Mouse (Mus musculus) lung, embryonic 16.5 days (tissue): Measurements from ENCODE around the gene Gm20708. TPM values are rescaled to one million over a fixed set of nuclear protein-coding genes. Genes with fewer than 3 reads are reported as not detected.

Experiments
- ATAC-seq: fragments of 200-750 bp; cut with Nextera tagmentation; 2 replicates; pipeline ENCODE4 v1.8.0; 2017; ENCODE audit warnings: low read depth, mild to moderate bottlenecking, moderate library complexity
- H3K27ac ChIP-seq: fragments of 300-500 bp; sonication (generic); 2 replicates; pipeline ENCODE4 v1.5.1; 2014; ENCODE audit warnings: mild to moderate bottlenecking, control low read depth, low read length
- H3K27me3 ChIP-seq: fragments of 300-500 bp; sonication (generic); 2 replicates; pipeline ENCODE4 v1.6.1; 2014; ENCODE audit warnings: low read depth, low read length, mixed read lengths; ENCODE audit not compliant: control insufficient read depth, insufficient read depth
- H3K36me3 ChIP-seq: fragments of 300-500 bp; sonication (generic); 2 replicates; pipeline ENCODE4 v1.6.1; 2014; ENCODE audit warnings: low read length; ENCODE audit not compliant: control insufficient read depth, insufficient read depth
- H3K4me1 ChIP-seq: fragments of 300-500 bp; sonication (generic); replicated peaks from 2 replicates; pipeline ENCODE4 v1.6.1; 2014; ENCODE audit warnings: low read length, mixed read lengths; ENCODE audit not compliant: control insufficient read depth, insufficient read depth
- H3K4me2 ChIP-seq: fragments of 300-500 bp; sonication (generic); 2 replicates; pipeline ENCODE4 v1.6.1; 2014; ENCODE audit warnings: low read depth, low read length, control low read depth
- H3K4me3 ChIP-seq: fragments of 300-500 bp; sonication (generic); 2 replicates; pipeline ENCODE4 v1.5.1; 2014; ENCODE audit warnings: mild to moderate bottlenecking, low read length, control low read depth
- H3K9ac ChIP-seq: fragments of 300-500 bp; sonication (generic); 2 replicates; pipeline ENCODE4 v1.6.1; 2014; ENCODE audit warnings: low read length, control low read depth
- H3K9me3 ChIP-seq: fragments of 300-500 bp; sonication (generic); 2 replicates; pipeline ENCODE4 v1.6.1; 2016; ENCODE audit warnings: low read length; ENCODE audit not compliant: control insufficient read depth
- WGBS: fragments of 180-500 bp; shearing (Covaris S2); extraction: QIAGEN DNeasy Blood & Tissue Kit; methylation state at CpG from one replicate; pipeline ENCODE4 v1.1.7; 2014; 5-methylcytosine and 5-hydroxymethylcytosine counted together
- polyA plus RNA-seq: library from polyadenylated mRNA; unstranded; fragments of >200 nt; fragmentation: Nextera tagmentation; extraction: Ambion mirVana; gene quantifications from 2 replicates; pipeline ENCODE4 v1.2.1, GENCODE M21; 2015

Gm20708 gene
- polyA plus RNA-seq, 1 experiment from 2014 or later, result 0.14 TPM

DNA sequence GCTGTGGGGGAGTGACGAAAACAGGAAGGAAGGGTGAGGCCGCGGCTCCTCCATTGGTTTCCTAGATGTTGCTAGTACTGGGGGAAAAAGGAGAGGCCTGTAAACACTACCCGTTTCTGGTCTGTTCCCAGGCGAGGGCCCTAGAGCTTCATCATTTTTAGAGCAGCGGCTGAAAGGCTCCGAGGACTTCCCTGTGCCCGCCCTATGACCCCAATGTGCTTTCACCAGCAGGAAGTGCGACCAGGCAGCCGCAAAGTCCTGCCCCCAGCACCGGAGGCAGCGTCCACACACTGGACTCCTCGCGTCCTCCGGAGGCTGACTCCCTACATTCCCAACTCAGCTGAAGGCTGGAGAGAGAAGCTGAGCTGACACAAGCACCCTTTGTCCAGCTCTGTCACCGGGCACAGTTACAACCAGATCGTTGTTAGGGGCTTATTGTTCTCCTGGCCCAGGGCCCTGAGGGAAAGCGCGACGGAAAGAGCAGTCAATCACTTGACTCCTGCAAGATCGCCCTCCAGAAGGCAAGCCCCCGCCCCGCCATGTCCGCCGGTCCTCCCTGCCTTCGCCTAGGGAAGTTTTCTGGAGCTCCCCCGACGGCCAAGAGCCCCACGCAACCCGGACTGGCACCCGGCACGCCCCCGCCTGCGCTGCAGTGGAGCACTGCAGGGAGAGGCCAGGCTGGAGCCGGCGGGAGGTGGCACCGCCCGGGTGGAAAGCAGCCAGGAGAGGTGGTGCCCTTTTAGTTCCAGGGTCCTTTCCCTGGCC lies 29.9 kb upstream of the Gm20708 start:
- Histone ChIP-seq H3K27ac (peak overlapping the region; percentile 97), H3K4me1 (peaks cover 41% of the 10 kb centered on the region), H3K27me3 (no peaks in the 10 kb centered on the region; the same call in 1 of the 2 replicates), H3K4me3 (peak overlapping the region; percentile 61), H3K4me2 (peak overlapping the region; percentile 98), H3K9ac (peak overlapping the region; percentile 77), H3K9me3 (no peaks in the 10 kb centered on the region), H3K36me3 (no peaks in the 10 kb centered on the region)
- WGBS, result 3% methylated on average over 38 of the region's 38 CpGs
- peak; percentile 34 for ATAC-seq

DNA sequence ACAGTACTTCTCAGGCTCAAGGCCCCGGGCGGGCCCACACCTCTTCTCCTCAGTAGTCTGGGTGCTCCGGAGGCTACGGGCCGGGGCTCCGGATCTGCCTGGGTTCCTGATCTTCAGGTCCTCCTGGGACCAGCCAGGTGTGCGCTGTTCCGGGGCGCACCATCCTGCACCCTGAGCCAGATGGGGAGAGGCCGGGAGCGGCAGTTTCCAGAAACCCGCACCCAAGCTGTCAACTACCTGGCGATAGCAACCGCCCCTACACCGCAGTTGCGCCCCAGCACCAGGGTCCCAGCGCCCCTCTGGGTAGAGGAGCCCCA lies 29.3 kb upstream of the Gm20708 start:
- Histone ChIP-seq H3K9me3 (no peaks in the 10 kb centered on the region), H3K36me3 (no peaks in the 10 kb centered on the region), H3K27ac (peak overlapping the region; percentile 97), H3K4me2 (peak overlapping the region; percentile 98), H3K27me3 (no peaks in the 10 kb centered on the region; the same call in 1 of the 2 replicates), H3K4me3 (peak overlapping the region; percentile 61), H3K9ac (peak overlapping the region; percentile 77), H3K4me1 (peaks cover 41% of the 10 kb centered on the region)
- peak; percentile 6; the same call in 1 of the 2 replicates for ATAC-seq
- WGBS, result under 1% methylated on average over 17 of the region's 17 CpGs

DNA sequence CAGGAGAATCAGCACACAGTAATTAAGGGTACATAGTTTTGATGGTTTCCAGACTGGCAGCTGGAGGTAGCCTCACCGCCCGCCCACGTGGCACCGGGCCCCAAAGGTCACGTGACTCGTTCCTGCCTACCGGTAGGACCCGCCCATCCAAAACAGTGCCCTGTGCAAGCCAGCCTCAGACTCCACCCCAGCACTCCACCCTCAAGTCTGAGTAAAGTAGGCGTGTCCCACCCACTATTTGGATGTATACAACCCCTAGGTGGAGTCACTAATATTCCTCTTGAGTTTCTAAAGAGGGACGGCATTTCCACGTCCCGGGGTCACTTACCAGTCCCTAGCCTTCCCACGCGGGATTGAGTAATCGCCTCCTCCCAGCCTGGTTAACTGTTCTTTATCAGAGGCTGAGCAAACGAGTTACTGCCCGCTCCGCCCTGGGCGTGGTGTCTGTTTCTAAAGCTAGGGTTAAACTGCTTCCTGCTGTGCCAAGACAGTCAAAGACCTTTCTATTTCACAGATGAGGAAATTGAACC lies 28.8 kb upstream of the Gm20708 start:
- Histone ChIP-seq H3K4me3 (peak overlapping the region; percentile 61), H3K4me1 (peaks cover 41% of the 10 kb centered on the region), H3K27ac (peak overlapping the region; percentile 97), H3K27me3 (no peaks in the 10 kb centered on the region; the same call in 1 of the 2 replicates), H3K36me3 (no peaks in the 10 kb centered on the region), H3K4me2 (peak overlapping the region; percentile 98), H3K9ac (peak overlapping the region; percentile 77), H3K9me3 (no peaks in the 10 kb centered on the region)
- 1% methylated on average over 19 of the region's 19 CpGs for WGBS
- ATAC-seq, result peak; percentile 75

DNA sequence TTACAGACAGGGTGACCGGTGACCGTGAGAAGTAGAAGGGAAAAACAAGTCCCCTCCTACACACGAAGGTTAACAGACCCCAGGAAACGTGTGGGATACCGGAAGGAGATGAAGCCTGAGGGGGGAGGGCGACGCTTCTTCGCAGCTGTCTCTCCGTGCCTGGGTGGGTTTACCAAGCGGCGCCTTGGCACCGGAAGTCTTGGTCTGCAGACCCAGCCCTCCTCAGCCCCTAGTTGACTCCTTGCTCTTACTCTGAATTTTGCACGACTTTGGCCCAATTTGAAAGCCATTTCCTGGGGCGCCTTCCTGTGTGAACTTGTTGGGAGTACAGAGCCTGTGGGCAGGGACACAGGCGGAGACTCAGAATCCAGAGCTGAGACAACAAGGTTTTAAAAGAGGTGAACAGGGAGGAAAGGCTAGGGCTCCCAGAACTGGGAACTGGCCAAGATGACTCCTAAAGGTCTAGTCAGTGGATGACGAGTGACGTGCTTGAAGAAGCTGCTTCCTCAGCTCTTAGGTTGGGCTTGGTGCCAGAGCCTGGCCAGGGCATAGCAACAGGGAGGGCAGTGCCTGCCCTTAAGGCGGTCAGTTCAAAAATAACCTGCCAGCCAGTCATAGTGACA lies 28.2 kb upstream of the Gm20708 start:
- Histone ChIP-seq H3K9me3 (no peaks in the 10 kb centered on the region), H3K27me3 (no peaks in the 10 kb centered on the region; the same call in 1 of the 2 replicates), H3K4me2 (peak overlapping the region; percentile 98), H3K27ac (peak overlapping the region; percentile 97), H3K36me3 (no peaks in the 10 kb centered on the region), H3K4me3 (peak overlapping the region; percentile 61), H3K9ac (peak overlapping the region; percentile 19), H3K4me1 (peaks cover 41% of the 10 kb centered on the region)
- 14% methylated on average over 18 of the region's 18 CpGs for WGBS
- no peak for ATAC-seq

DNA sequence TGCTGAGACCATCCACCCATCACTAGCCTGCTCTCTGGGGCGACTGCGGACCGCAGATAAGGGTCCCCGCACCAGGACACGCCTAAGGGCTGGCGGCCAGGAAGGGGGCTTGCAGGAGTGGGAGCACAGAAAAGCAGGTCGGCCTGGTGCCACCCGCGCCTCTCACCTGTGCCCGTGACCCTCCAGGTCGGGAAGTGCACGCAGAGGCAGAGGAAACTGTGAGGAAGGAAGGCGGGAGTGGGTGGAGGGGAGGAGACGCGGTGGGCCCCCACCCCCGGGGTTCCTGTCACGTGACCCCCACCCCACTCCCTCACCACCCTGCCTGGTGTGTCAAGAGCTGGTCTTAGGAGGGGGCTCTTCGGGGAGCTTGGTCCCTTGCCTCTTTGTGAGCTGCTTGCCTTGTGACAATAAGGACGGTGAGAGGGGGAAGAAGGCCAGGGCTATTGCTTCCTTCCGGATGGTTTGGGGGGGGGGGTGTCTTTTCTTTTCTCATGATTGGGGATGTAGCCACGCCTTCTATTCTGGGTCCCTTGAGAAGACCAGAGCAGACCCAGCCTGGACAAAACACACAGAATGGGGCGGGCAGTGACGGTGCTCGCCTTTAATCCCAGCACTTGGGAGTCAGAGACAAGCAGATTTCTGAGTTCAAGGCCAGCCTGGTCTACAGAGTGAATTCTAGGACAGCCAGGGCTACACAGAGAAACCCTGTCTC lies 27.3 kb upstream of the Gm20708 start, which contains the start of the genes Tmc8 and Tmc6:
TSS of gene Tmc8 (plus strand) at position 84 of the 712 bp plus-strand sequence.
TSS of gene Tmc6 (minus strand) at position 206 of the 712 bp plus-strand sequence.
- Histone ChIP-seq H3K27ac (peak within 1 kb of the TSS; percentile 97), H3K9ac (peak within 1 kb of the TSS; percentile 51), H3K9me3 (no peaks in the 10 kb centered on the region), H3K4me1 (peaks cover 41% of the 10 kb centered on the region), H3K4me3 (peak within 1 kb of the TSS; percentile 61), H3K4me2 (peak within 1 kb of the TSS; percentile 98), H3K27me3 (no peaks in the 10 kb centered on the region; the same call in 1 of the 2 replicates), H3K36me3 (no peaks in the 10 kb centered on the region)
- ATAC-seq, result peak; percentile 10
- WGBS, result 46% methylated on average over 21 of the region's 24 CpGs

DNA sequence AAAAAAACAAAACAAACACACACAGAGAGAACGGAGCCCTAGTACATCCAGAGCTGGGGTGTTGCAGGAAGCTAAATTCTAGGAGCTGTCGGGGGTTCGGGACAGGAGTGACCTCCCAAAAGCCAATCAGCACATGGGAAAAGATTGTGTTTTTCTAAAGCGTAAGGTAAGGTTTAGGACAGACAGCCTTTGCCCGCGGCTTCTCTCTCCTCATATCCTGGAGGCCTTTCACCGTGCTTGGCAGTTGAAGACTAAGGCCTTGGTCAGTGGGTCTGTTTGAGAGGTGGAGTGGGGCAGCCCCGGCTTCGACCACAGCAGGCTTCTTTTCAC lies 26.8 kb upstream of the Gm20708 start:
- 46% methylated on average over 9 of the region's 9 CpGs for WGBS
- H3K27ac ChIP-seq, result peak overlapping the region; percentile 12
- ATAC-seq, result no peak
- no peaks in the 10 kb centered on the region; the same call in 1 of the 2 replicates for H3K27me3 ChIP-seq
- H3K9ac ChIP-seq, result peak overlapping the region; percentile 8
- H3K36me3 ChIP-seq, result no peaks in the 10 kb centered on the region
- peaks cover 41% of the 10 kb centered on the region for H3K4me1 ChIP-seq
- H3K4me3 ChIP-seq, result peak overlapping the region; percentile 41
- peak overlapping the region; percentile 56 for H3K4me2 ChIP-seq
- no peaks in the 10 kb centered on the region for H3K9me3 ChIP-seq

DNA sequence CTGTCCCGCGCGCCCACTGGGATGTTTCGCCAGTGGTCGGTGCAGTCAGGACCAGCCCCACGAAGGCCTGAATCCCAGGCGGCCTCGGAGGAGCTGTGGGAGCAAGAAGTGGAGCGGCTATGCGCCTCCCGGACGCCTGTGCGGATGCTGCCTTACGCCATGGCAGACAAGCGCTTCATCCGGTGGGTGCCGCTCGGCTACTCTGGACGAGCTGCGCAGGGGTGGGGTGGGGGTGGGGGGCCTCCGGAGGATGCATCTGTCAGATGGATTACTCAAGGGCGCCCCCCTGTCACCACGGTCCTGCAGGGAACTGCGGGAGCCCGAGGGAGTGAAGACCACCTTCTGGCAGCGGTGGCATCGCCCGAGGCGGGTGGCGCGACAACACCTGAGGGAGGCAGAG lies 26.4 kb upstream of the Gm20708 start:
- peak overlapping the region; percentile 56 for H3K4me2 ChIP-seq
- H3K9me3 ChIP-seq, result no peaks in the 10 kb centered on the region
- H3K36me3 ChIP-seq, result no peaks in the 10 kb centered on the region
- peak overlapping the region; percentile 41 for H3K4me3 ChIP-seq
- WGBS, result 5% methylated on average over 31 of the region's 31 CpGs
- no peaks in the 10 kb centered on the region; the same call in 1 of the 2 replicates for H3K27me3 ChIP-seq
- H3K4me1 ChIP-seq, result peaks cover 41% of the 10 kb centered on the region
- peak overlapping the region; percentile 8 for H3K9ac ChIP-seq
- peak; percentile 7; the same call in 1 of the 2 replicates for ATAC-seq
- peak overlapping the region; percentile 12 for H3K27ac ChIP-seq

DNA sequence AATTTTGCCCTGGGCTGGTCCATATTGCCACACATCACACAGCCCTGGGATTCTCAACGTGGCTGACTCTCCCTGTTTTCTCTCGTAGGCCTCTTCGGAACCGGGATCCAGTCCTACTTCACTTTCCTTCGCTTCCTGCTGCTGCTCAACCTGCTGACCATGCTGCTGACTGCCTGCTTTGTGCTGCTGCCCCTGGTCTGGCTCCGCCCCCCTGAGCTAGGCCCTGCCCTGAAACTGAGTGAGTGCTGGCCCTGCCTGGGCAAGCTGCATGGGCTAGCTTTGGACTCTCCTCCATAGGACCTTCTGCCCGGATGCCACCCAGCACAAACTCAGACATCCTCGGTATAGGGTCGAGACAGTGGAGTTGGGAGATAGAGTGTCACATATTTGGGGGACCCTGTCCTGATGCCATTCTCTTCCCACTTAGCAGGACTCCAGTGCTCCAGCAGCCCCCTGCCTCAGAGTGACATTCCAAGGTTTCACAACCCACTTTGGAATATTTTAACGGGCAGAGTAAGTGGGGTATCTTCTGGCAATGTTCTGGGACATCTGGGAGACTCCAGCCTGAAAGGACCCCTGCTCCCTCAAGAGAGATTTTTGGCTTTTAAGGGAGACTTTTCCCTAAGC lies 25.7 kb upstream of the Gm20708 start:
- H3K4me1 ChIP-seq, result peaks cover 37% of the 10 kb centered on the region

More for the DNA sequence above, 25.7 kb upstream of the Gm20708 start:
- Histone ChIP-seq H3K27ac (no peak overlapping the region), H3K9me3 (no peaks in the 10 kb centered on the region), H3K9ac (peak overlapping the region; percentile 8), H3K4me2 (peak overlapping the region; percentile 56), H3K4me3 (peak overlapping the region; percentile 41), H3K27me3 (no peaks in the 10 kb centered on the region; the same call in 1 of the 2 replicates), H3K36me3 (no peaks in the 10 kb centered on the region)
- 39% methylated on average over 10 of the region's 10 CpGs for WGBS
- ATAC-seq, result no peak
